Mouse (Mus musculus): Measurements from ENCODE around the gene Fbxw7. TPM values are rescaled to one million over a fixed set of nuclear protein-coding genes. Genes with fewer than 3 reads are reported as not detected.

Fbxw7 gene
- total and polyA plus RNA-seq, 3 experiments = 28.5 to 31.3 (median 29.8) TPM

- Histone ChIP-seq H3K4me1 (ENCODE audit: control insufficient read depth in 1 of 2, insufficient read depth in 2 of 2) (peaks cover 2 to 32% of the 10 kb centered on the region in 2 experiments; a peak in 2 of 4 replicates), H3K27ac (ENCODE audit: insufficient read depth, low read depth) (no peak overlapping the region), H3K36me3 (replicated peaks in 1 of 2; ENCODE audit: control insufficient read depth in 1 of 2, insufficient read depth in 1 of 2, low read length in 1 of 2) (peaks cover 4 to 18% of the 10 kb centered on the region in 2 experiments), H3K9ac (ENCODE audit: insufficient read depth, low read depth) (no peak overlapping the region), H3K27me3 (replicated peaks) (no peaks in the 10 kb centered on the region), H3K4me2 (ENCODE audit: insufficient read depth, low read depth, poor library complexity, severe bottlenecking) (no peak overlapping the region), H3K79me2 (replicated peaks; ENCODE audit: control insufficient read depth, extremely low read depth, insufficient read depth, poor library complexity, severe bottlenecking) (peaks cover 26% of the 10 kb centered on the region), H3K9me3 (replicated peaks; ENCODE audit: low read length) (no peaks in the 10 kb centered on the region), H3K4me3 (replicated peaks in 1 of 3; ENCODE audit: low read depth in 2 of 3, low read length in 2 of 3, poor library complexity in 1 of 3) (no peak overlapping the region)
- in situ Hi-C loops (cut with MboI; ENCODE audit: low pct_ligation_motif_present, low pct_unique_long_range_greater_than_20kb, low sequenced_read_pairs) = loop anchor here (10.0 kb wide), 1 partner anchor 139 kb away; no protein-coding TSS in a partner anchor
- no peak for TF ChIP-seq IRF4 (IDR thresholded peaks at IDR 0.05; ENCODE audit: low read depth, low read length)
- TF ChIP-seq JUND (conservative IDR thresholded peaks at IDR 0.05; ENCODE audit: low read depth, low read length) = peak; percentile 44; the same call in 1 of the 2 replicates
- TF ChIP-seq SIN3A (IDR thresholded peaks at IDR 0.05; ENCODE audit: low read length) = no peak
- TF ChIP-seq CHD1 (IDR thresholded peaks at IDR 0.05; ENCODE audit: low read depth, low read length) = no peak
- peak; percentile 54 to 86 for TF ChIP-seq CTCF (conservative IDR thresholded peaks at IDR 0.05 in 1 of 2, IDR thresholded peaks at IDR 0.05 in 1 of 2; ENCODE audit: low read depth in 2 of 2, low read length in 2 of 2)
- no peak for TF ChIP-seq MAX (IDR thresholded peaks at IDR 0.05; ENCODE audit: low read length)
- TF ChIP-seq ZC3H11A (IDR thresholded peaks at IDR 0.05; ENCODE audit: low read depth, low read length) = peak; percentile 54; the same call in 1 of the 2 replicates
- TF ChIP-seq TBP (conservative IDR thresholded peaks at IDR 0.05; ENCODE audit: low read depth, low read length) = 0 out of 2 replicates have a peak, but pooled peaks have one; percentile 16
- peak; percentile 93 for TF ChIP-seq RAD21 (IDR thresholded peaks at IDR 0.05; ENCODE audit: low read depth, low read length)
- TF ChIP-seq MAZ (IDR thresholded peaks at IDR 0.05; ENCODE audit: low read depth, low read length) = 0 out of 2 replicates have a peak, but pooled peaks have one; percentile 41
- no peak for TF ChIP-seq ZNF384 (IDR thresholded peaks at IDR 0.05; ENCODE audit: low read depth, low read length)
- peak; percentile 88 for TF ChIP-seq SMC3 (IDR thresholded peaks at IDR 0.05; ENCODE audit: low read depth, low read length)
- dilution Hi-C loops (cut with MboI; ENCODE audit: extremely low pct_ligation_motif_present, extremely low pct_unique_long_range_greater_than_20kb, low sequenced_read_pairs) = no loop called here
- peak; percentile 45 for DNase-seq (ENCODE audit: extremely low read depth)
Measured at GRCm38 (mm10) chr3:84843594-84843993, 28.5 kb downstream of the Fbxw7 start.

GRCm38 (mm10) chr3:84848798-84849197 lies 33.7 kb downstream of the Fbxw7 start:
- Histone ChIP-seq H3K4me1 (ENCODE audit: control insufficient read depth in 1 of 2, insufficient read depth in 2 of 2) (peaks cover 0 to 31% of the 10 kb centered on the region in 2 experiments; a peak in 2 of 4 replicates), H3K9ac (ENCODE audit: insufficient read depth, low read depth) (no peak overlapping the region), H3K27ac (ENCODE audit: insufficient read depth, low read depth) (no peak overlapping the region), H3K36me3 (replicated peaks in 1 of 2; ENCODE audit: control insufficient read depth in 1 of 2, insufficient read depth in 1 of 2, low read length in 1 of 2) (peaks cover 4 to 26% of the 10 kb centered on the region in 2 experiments), H3K4me3 (replicated peaks in 1 of 3; ENCODE audit: low read depth in 2 of 3, low read length in 2 of 3, poor library complexity in 1 of 3) (no peak overlapping the region), H3K27me3 (replicated peaks) (no peaks in the 10 kb centered on the region), H3K79me2 (replicated peaks; ENCODE audit: control insufficient read depth, extremely low read depth, insufficient read depth, poor library complexity, severe bottlenecking) (peaks cover 14% of the 10 kb centered on the region), H3K9me3 (replicated peaks; ENCODE audit: low read length) (no peaks in the 10 kb centered on the region), H3K4me2 (ENCODE audit: insufficient read depth, low read depth, poor library complexity, severe bottlenecking) (no peak overlapping the region)
- dilution Hi-C loops (cut with MboI; ENCODE audit: extremely low pct_ligation_motif_present, extremely low pct_unique_long_range_greater_than_20kb, low sequenced_read_pairs) = no loop called here
- DNase-seq (ENCODE audit: extremely low read depth) = no peak
- in situ Hi-C loops (cut with MboI; ENCODE audit: low pct_ligation_motif_present, low pct_unique_long_range_greater_than_20kb, low sequenced_read_pairs) = loop anchor here (10.0 kb wide), 1 partner anchor 144 kb away; no protein-coding TSS in a partner anchor
- TF ChIP-seq MAX (IDR thresholded peaks at IDR 0.05; ENCODE audit: low read length) (no peak), CTCF (conservative IDR thresholded peaks at IDR 0.05 in 1 of 2, IDR thresholded peaks at IDR 0.05 in 1 of 2; ENCODE audit: low read depth in 2 of 2, low read length in 2 of 2) (no peak), ZC3H11A (IDR thresholded peaks at IDR 0.05; ENCODE audit: low read depth, low read length) (no peak), ETS1 (conservative IDR thresholded peaks at IDR 0.05; ENCODE audit: low read depth, low read length) (no peak), EP300 (IDR thresholded peaks at IDR 0.05; ENCODE audit: low read length) (no peak), JUND (conservative IDR thresholded peaks at IDR 0.05; ENCODE audit: low read depth, low read length) (no peak), RCOR1 (conservative IDR thresholded peaks at IDR 0.05; ENCODE audit: low read depth, low read length) (no peak), E2F4 (IDR thresholded peaks at IDR 0.05; ENCODE audit: insufficient replicate concordance, low read depth, low read length) (no peak), MYC (IDR thresholded peaks at IDR 0.05; ENCODE audit: low read depth, low read length) (no peak), ZNF384 (IDR thresholded peaks at IDR 0.05; ENCODE audit: low read depth, low read length) (no peak), POLR2A (IDR thresholded peaks at IDR 0.05; ENCODE audit: low read depth, low read length) (no peak), SMC3 (IDR thresholded peaks at IDR 0.05; ENCODE audit: low read depth, low read length) (no peak), USF2 (conservative IDR thresholded peaks at IDR 0.05; ENCODE audit: low read depth, low read length) (no peak), TCF12 (IDR thresholded peaks at IDR 0.05; ENCODE audit: low read depth, low read length) (no peak), IRF4 (IDR thresholded peaks at IDR 0.05; ENCODE audit: low read depth, low read length) (no peak), MAFK (IDR thresholded peaks at IDR 0.05; ENCODE audit: insufficient replicate concordance, low read length) (no peak), ZMIZ1 (IDR thresholded peaks at IDR 0.05; ENCODE audit: low read depth, low read length) (no peak), MXI1 (IDR thresholded peaks at IDR 0.05; ENCODE audit: low read depth, low read length) (no peak), TBP (conservative IDR thresholded peaks at IDR 0.05; ENCODE audit: low read depth, low read length) (no peak)

Measured in CH12.LX (cell line).